Mouse (Mus musculus): ENCODE results near the gene Slc27a2. TPM values are rescaled to one million over a fixed set of nuclear protein-coding genes. Genes with fewer than 3 reads are reported as not detected.
A peak's percentile ranks its signal among the peaks of the same experiment; 100 is the strongest.

Slc27a2 gene
- polyA plus RNA-seq, 1 experiment from 2014 or later = 1.3 TPM

GRCm38 (mm10) chr2:126527461-126527860 lies 24.7 kb upstream of the Slc27a2 start:
- Histone ChIP-seq H3K27me3 (no peaks in the 10 kb centered on the region), H3K36me3 (no peaks in the 10 kb centered on the region), H3K4me2 (no peak overlapping the region), H3K4me3 (no peak overlapping the region), H3K27ac (no peak overlapping the region), H3K9ac (no peak overlapping the region), H3K9me3 (no peaks in the 10 kb centered on the region), H3K4me1 (no peaks in the 10 kb centered on the region)
- WGBS = 81% methylated on average over 8 of the region's 8 CpGs
- no peak for ATAC-seq (ENCODE audit: borderline replicate concordance, extremely low read depth, low FRiP score, low TSS enrichment)

DNA sequence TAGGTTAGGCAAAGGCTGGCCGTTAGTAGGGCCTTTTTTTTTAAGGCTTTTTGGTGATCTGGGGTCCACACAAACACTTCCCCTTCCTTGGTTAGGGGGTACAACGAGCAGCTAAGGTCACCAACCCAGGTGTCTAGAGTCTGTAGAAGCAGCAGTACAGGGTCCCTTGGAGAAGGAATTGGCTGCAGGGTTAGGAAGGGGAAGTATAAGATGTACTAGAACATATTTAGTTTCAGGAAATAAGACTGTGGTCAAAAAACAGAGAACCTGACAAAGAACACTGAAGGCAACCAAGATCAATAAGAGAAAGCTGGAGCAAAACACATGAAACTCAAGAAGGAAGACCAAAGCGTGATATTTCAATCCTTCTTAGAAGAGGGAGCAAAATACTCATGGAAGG lies 21.6 kb upstream of the Slc27a2 start:
- Histone ChIP-seq H3K4me3 (no peak overlapping the region), H3K9me3 (no peaks in the 10 kb centered on the region), H3K27ac (no peak overlapping the region), H3K4me1 (no peaks in the 10 kb centered on the region), H3K36me3 (no peaks in the 10 kb centered on the region), H3K27me3 (no peaks in the 10 kb centered on the region), H3K4me2 (no peak overlapping the region), H3K9ac (no peak overlapping the region)
- WGBS = 79% methylated on average over 3 of the region's 3 CpGs
- ATAC-seq (ENCODE audit: borderline replicate concordance, extremely low read depth, low FRiP score, low TSS enrichment) = no peak

DNA sequence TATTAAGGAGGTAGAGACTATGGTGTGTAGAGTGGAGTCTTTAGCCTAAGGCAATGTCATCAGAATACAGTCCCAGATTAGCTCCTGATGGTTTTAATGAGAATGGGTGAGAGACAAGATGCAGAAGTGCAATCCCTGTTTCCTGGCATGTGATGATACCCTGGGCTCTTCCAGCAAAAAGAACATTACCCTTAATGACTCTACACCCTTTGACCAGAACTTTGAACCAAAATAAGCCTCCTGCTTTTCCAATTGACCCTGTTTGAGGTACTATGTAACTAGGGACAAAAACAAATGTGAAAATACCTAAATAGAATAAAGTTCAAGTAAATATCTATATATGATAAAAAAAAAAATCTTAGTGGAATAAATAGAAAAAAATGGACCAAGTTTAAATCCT lies 14.6 kb upstream of the Slc27a2 start:
- Histone ChIP-seq H3K4me1 (no peaks in the 10 kb centered on the region), H3K4me3 (no peak overlapping the region), H3K4me2 (no peak overlapping the region), H3K9ac (no peak overlapping the region), H3K36me3 (no peaks in the 10 kb centered on the region), H3K27ac (no peak overlapping the region), H3K9me3 (no peaks in the 10 kb centered on the region), H3K27me3 (no peaks in the 10 kb centered on the region)
- no peak for ATAC-seq (ENCODE audit: borderline replicate concordance, extremely low read depth, low FRiP score, low TSS enrichment)

DNA sequence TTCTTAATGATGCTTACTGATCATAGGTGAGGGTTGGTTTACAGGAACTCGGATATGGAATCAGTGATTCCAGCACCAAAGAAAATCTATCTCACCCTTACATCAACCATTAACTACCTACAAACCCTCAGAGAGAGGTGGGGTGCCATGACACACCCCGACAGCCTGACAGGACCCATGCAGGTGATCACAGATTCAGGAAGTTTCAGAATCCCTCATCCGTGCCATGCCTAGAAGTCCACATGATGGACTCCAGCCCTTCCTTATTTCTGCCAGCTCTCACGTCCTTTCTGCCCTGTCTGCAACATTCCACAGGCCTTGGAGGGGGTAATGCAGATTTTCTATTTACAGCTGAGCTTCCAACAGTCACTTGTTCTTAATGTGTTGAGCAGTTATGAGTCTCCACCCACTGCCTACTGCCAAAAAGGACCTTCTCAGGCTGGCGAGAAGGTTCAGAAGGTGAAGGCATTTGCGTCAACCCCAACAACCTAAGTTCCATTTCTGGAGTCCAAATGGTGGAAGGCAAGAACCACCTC lies 11.7 kb upstream of the Slc27a2 start:
- no peak for ATAC-seq (ENCODE audit: borderline replicate concordance, extremely low read depth, low FRiP score, low TSS enrichment)
- no peak overlapping the region for H3K27ac ChIP-seq
- H3K4me3 ChIP-seq = no peak overlapping the region
- no peak overlapping the region for H3K4me2 ChIP-seq
- no peaks in the 10 kb centered on the region for H3K9me3 ChIP-seq
- no peaks in the 10 kb centered on the region for H3K4me1 ChIP-seq
- no peaks in the 10 kb centered on the region for H3K27me3 ChIP-seq
- no peaks in the 10 kb centered on the region for H3K36me3 ChIP-seq
- WGBS = 69% methylated on average over 6 of the region's 6 CpGs
- no peak overlapping the region for H3K9ac ChIP-seq

DNA sequence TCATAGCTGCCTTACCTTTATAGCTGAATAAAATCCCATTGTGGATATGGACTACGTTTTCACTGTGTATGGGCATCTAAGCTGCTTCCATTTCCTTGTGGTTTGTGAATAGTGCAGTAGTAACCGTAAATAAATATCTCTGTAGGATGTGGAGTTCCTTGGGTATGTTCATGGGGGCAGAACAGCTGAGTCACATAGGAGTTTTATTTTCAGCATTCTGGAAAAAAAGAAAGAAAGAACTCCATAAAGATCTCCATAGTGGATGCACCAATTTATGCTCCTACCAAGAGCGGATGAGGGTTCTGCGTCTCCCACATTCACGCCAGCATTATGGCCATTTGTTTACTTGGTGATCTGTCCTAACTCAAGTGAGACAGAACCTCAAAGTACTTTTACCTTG lies 10.0 kb upstream of the Slc27a2 start:
- no peak overlapping the region for H3K4me2 ChIP-seq
- no peak overlapping the region for H3K4me3 ChIP-seq
- H3K27me3 ChIP-seq = no peaks in the 10 kb centered on the region
- no peak for ATAC-seq (ENCODE audit: borderline replicate concordance, extremely low read depth, low FRiP score, low TSS enrichment)
- no peak overlapping the region for H3K9ac ChIP-seq
- H3K4me1 ChIP-seq = no peaks in the 10 kb centered on the region
- no peaks in the 10 kb centered on the region for H3K9me3 ChIP-seq
- H3K27ac ChIP-seq = no peak overlapping the region
- no peaks in the 10 kb centered on the region for H3K36me3 ChIP-seq
- WGBS = 80% methylated on average over 5 of the region's 5 CpGs

DNA sequence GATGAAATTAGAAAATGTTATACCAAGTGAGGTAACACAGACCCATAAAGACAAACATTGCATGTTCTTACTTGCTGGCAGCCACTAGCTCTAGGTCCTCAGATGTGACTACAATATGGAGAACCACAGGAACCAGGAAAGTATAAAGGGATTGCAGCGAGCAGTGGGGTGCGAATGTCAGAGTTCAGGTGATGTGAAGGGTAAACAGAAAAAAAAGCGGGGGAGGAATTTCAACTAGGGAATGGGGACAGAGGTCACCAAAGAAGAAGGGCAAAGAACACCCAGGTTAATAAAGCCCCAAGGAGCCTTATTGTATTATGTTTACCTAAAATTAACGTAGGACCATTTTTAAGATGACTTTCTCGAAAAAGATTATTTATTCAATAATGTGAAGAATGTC lies 6.9 kb upstream of the Slc27a2 start:
- H3K9me3 ChIP-seq = no peaks in the 10 kb centered on the region
- H3K27me3 ChIP-seq = no peaks in the 10 kb centered on the region
- H3K4me1 ChIP-seq = no peaks in the 10 kb centered on the region
- WGBS = 43% methylated on average over 5 of the region's 5 CpGs
- no peak overlapping the region for H3K4me2 ChIP-seq
- H3K4me3 ChIP-seq = no peak overlapping the region
- no peaks in the 10 kb centered on the region for H3K36me3 ChIP-seq
- no peak for ATAC-seq (ENCODE audit: borderline replicate concordance, extremely low read depth, low FRiP score, low TSS enrichment)
- H3K9ac ChIP-seq = no peak overlapping the region
- H3K27ac ChIP-seq = no peak overlapping the region

DNA sequence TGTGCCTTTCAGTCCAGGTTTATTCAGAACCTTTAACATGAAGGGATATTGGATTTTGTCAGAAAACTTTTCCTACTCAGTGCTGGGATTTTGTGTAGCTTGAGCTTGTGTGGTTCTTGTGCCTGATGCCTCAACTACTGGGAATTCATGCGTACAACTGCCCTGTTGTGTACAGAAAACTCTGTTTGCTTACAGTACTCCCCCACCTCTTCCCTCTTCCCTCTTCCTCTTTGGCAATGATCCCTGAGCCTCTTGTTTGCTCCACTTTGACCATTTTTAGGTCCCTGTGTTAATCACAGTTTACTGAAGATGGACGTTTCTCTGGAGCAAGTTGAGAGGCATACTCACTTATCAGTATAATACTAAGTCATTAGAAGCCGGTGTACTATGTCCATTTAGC lies 5.8 kb upstream of the Slc27a2 start:
- Histone ChIP-seq H3K4me3 (no peak overlapping the region), H3K4me1 (no peaks in the 10 kb centered on the region), H3K27ac (no peak overlapping the region), H3K36me3 (no peaks in the 10 kb centered on the region), H3K27me3 (peaks cover 8% of the 10 kb centered on the region), H3K4me2 (no peak overlapping the region), H3K9ac (no peak overlapping the region), H3K9me3 (no peaks in the 10 kb centered on the region)
- whole genome bisulfite sequencing = 57% methylated on average over 3 of the region's 3 CpGs
- ATAC-seq (ENCODE audit: borderline replicate concordance, extremely low read depth, low FRiP score, low TSS enrichment) = no peak

DNA sequence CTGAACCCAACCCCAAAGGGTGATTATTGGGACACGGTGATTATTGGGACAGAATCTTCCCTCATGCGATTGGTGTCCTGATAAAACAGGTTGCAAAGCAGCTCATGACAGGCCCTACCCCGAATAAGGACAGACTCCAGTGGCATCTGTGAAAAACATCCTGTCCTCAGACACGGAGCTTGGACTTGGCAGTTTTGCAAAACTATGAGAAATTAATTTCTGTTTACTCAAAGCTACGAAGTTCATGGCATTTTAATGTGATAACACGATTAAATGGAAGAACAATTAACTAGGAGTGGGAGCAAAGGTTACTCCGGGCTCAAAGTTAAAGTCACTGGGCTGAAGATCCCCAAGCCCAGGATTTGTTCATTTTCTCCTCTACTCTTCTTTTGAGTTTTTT lies 2.5 kb upstream of the Slc27a2 start:
- no peak overlapping the region for H3K9ac ChIP-seq
- H3K27ac ChIP-seq = no peak overlapping the region
- no peaks in the 10 kb centered on the region for H3K36me3 ChIP-seq
- no peak overlapping the region for H3K4me2 ChIP-seq
- peaks cover 37% of the 10 kb centered on the region for H3K27me3 ChIP-seq
- H3K4me3 ChIP-seq = no peak overlapping the region
- no peak for ATAC-seq (ENCODE audit: borderline replicate concordance, extremely low read depth, low FRiP score, low TSS enrichment)
- WGBS = 53% methylated on average over 7 of the region's 7 CpGs
- H3K9me3 ChIP-seq = no peaks in the 10 kb centered on the region
- peaks cover 16% of the 10 kb centered on the region for H3K4me1 ChIP-seq

- no peak overlapping the region for H3K4me2 ChIP-seq
- H3K9ac ChIP-seq = no peak overlapping the region
- H3K27ac ChIP-seq = no peak overlapping the region
- H3K36me3 ChIP-seq = no peaks in the 10 kb centered on the region
- ATAC-seq (ENCODE audit: borderline replicate concordance, extremely low read depth, low FRiP score, low TSS enrichment) = no peak
- H3K27me3 ChIP-seq = peaks cover 42% of the 10 kb centered on the region
- no peak overlapping the region for H3K4me3 ChIP-seq
- 74% methylated on average over 8 of the region's 8 CpGs for WGBS
- H3K4me1 ChIP-seq = peaks cover 16% of the 10 kb centered on the region
- no peaks in the 10 kb centered on the region for H3K9me3 ChIP-seq
These were observed 840 bp upstream of the Slc27a2 start for GRCm38 (mm10) chr2:126551244-126551890.

GRCm38 (mm10) chr2:126551896-126552295 lies 311 bp upstream of the Slc27a2 start:
- Histone ChIP-seq H3K4me1 (peaks cover 16% of the 10 kb centered on the region), H3K9ac (no peak overlapping the region), H3K27me3 (peaks cover 42% of the 10 kb centered on the region), H3K9me3 (no peaks in the 10 kb centered on the region), H3K4me2 (no peak overlapping the region), H3K4me3 (no peak overlapping the region), H3K27ac (no peak overlapping the region), H3K36me3 (no peaks in the 10 kb centered on the region)
- 24% methylated on average over 5 of the region's 5 CpGs for WGBS
- ATAC-seq (ENCODE audit: borderline replicate concordance, extremely low read depth, low FRiP score, low TSS enrichment) = no peak

DNA sequence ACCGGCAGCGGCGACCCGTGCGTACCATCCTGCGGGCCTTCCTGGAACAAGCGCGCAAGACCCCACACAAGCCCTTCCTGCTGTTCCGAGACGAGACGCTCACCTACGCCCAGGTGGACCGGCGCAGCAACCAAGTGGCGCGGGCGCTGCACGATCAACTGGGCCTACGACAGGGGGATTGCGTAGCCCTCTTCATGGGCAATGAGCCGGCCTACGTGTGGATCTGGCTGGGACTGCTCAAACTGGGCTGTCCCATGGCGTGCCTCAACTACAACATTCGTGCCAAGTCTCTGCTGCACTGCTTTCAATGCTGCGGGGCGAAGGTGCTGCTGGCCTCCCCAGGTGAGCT lies 1.1 kb downstream of the Slc27a2 start:
- H3K4me1 ChIP-seq = peaks cover 16% of the 10 kb centered on the region
- no peaks in the 10 kb centered on the region for H3K9me3 ChIP-seq
- no peaks in the 10 kb centered on the region for H3K36me3 ChIP-seq
- H3K9ac ChIP-seq = peak overlapping the region; percentile 27
- peak overlapping the region; percentile 92 for H3K4me2 ChIP-seq
- WGBS = 3% methylated on average over 26 of the region's 26 CpGs
- H3K27me3 ChIP-seq = peaks cover 42% of the 10 kb centered on the region
- ATAC-seq (ENCODE audit: borderline replicate concordance, extremely low read depth, low FRiP score, low TSS enrichment) = peak; percentile 27; the same call in 1 of the 2 replicates
- H3K27ac ChIP-seq = no peak overlapping the region
- H3K4me3 ChIP-seq = peak overlapping the region; percentile 46

GRCm38 (mm10) chr2:126555533-126555932 lies 3.3 kb downstream of the Slc27a2 start:
- WGBS = 81% methylated on average over 5 of the region's 5 CpGs
- ATAC-seq (ENCODE audit: borderline replicate concordance, extremely low read depth, low FRiP score, low TSS enrichment) = no peak
- no peak overlapping the region for H3K4me3 ChIP-seq
- no peak overlapping the region for H3K4me2 ChIP-seq
- H3K27me3 ChIP-seq = peaks cover 42% of the 10 kb centered on the region
- no peak overlapping the region for H3K27ac ChIP-seq
- no peaks in the 10 kb centered on the region for H3K9me3 ChIP-seq
- H3K4me1 ChIP-seq = peaks cover 16% of the 10 kb centered on the region
- H3K36me3 ChIP-seq = no peaks in the 10 kb centered on the region
- H3K9ac ChIP-seq = no peak overlapping the region

GRCm38 (mm10) chr2:126560094-126560493 lies 7.9 kb downstream of the Slc27a2 start:
- Histone ChIP-seq H3K27me3 (peaks cover 5% of the 10 kb centered on the region; the same call in 1 of the 2 replicates), H3K36me3 (no peaks in the 10 kb centered on the region), H3K9ac (no peak overlapping the region), H3K4me1 (0 out of 2 replicates have a peak, but pooled peaks cover 4% of the 10 kb centered on the region), H3K27ac (no peak overlapping the region), H3K4me2 (no peak overlapping the region), H3K9me3 (no peaks in the 10 kb centered on the region), H3K4me3 (no peak overlapping the region)
- 89% methylated on average over 1 of the region's 1 CpGs for WGBS
- no peak for ATAC-seq (ENCODE audit: borderline replicate concordance, extremely low read depth, low FRiP score, low TSS enrichment)
